Mouse (Mus musculus) forebrain, embryonic 14.5 days (tissue): ENCODE results near the gene Rad17. TPM values are rescaled to one million over a fixed set of nuclear protein-coding genes. Genes with fewer than 3 reads are reported as not detected.

Source experiments
- ATAC-seq: fragments of 200-750 bp; cut with Nextera tagmentation; 2 replicates; pipeline ENCODE4 v1.8.0; 2017; ENCODE audit warnings: mild to moderate bottlenecking, moderate library complexity
- DNase-seq: peaks from one replicate; pipeline ENCODE4 v3.0.0-alpha.2; 2015; ENCODE audit warnings: low spot score
- H3K27ac ChIP-seq: fragments of 300-500 bp; sonication (generic); 2 replicates; pipeline ENCODE4 v1.5.1; 2014; ENCODE audit warnings: low read depth, mild to moderate bottlenecking, control low read depth, low read length, moderate library complexity
- H3K27me3 ChIP-seq: fragments of 300-500 bp; sonication (generic); replicated peaks from 2 replicates; pipeline ENCODE4 v1.6.1; 2014; ENCODE audit warnings: low read length, control low read depth, mixed read lengths; ENCODE audit not compliant: control insufficient read depth, insufficient read depth
- H3K36me3 ChIP-seq: fragments of 300-500 bp; sonication (generic); 2 replicates; pipeline ENCODE4 v1.6.1; 2014; ENCODE audit warnings: low read length, control low read depth; ENCODE audit not compliant: control insufficient read depth, insufficient read depth
- H3K4me1 ChIP-seq: fragments of 300-500 bp; sonication (generic); 2 replicates; pipeline ENCODE4 v1.6.1; 2014; ENCODE audit warnings: antibody characterized with exemption, low read length, control low read depth; ENCODE audit not compliant: control insufficient read depth, insufficient read depth
- H3K4me2 ChIP-seq: fragments of 300-500 bp; sonication (generic); 2 replicates; pipeline ENCODE4 v1.6.1; 2014; ENCODE audit warnings: mild to moderate bottlenecking, control low read depth, low read length
- H3K4me3 ChIP-seq: fragments of 300-500 bp; sonication (generic); 2 replicates; pipeline ENCODE4 v1.5.1; 2014; ENCODE audit warnings: low read depth, low read length, control low read depth
- H3K9ac ChIP-seq: fragments of 300-500 bp; sonication (generic); 2 replicates; pipeline ENCODE4 v1.6.1; 2014; ENCODE audit warnings: mild to moderate bottlenecking, low read length, control low read depth, moderate library complexity
- H3K9me3 ChIP-seq: fragments of 300-500 bp; sonication (generic); replicated peaks from 2 replicates; pipeline ENCODE4 v1.6.1; 2016; ENCODE audit warnings: low read length, control low read depth, mixed read lengths; ENCODE audit not compliant: control insufficient read depth
- WGBS: fragments of 180-500 bp; shearing (Covaris S2); extraction: QIAGEN DNeasy Blood & Tissue Kit; methylation state at CpG from one replicate; pipeline ENCODE4 v1.1.7; 2014; 5-methylcytosine and 5-hydroxymethylcytosine counted together
- polyA plus RNA-seq: library from polyadenylated mRNA; unstranded; fragments of >200 nt; fragmentation: Nextera tagmentation; extraction: Ambion mirVana; gene quantifications from 2 replicates; pipeline ENCODE4 v1.2.1, GENCODE M21; 2014

Gene Rad17
- polyA plus RNA-seq, 1 experiment from 2014 or later = 24.0 TPM

DNA sequence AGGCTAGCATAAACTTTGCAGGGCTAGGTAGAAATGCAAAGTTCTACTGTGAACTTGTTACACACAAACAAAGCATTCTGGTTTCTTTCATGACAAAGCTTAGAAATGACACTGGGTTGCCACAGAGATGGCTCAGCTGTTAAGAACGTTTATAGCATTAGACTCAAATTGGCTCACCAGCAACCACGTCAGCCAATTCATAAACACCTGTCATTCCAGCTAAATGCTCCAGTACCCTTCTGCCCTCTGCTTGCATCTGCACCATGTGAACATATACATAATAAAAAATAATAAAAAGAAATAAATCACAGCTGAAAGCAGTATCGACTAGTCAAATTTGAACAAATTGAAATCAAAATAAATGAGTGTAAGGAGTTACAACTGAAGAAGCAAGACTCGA, 28.6 kb downstream of the Rad17 start:
- H3K4me2 ChIP-seq = no peak overlapping the region
- no peaks in the 10 kb centered on the region for H3K4me1 ChIP-seq
- H3K4me3 ChIP-seq = no peak overlapping the region
- no peaks in the 10 kb centered on the region for H3K9me3 ChIP-seq
- no peak overlapping the region for H3K27ac ChIP-seq
- H3K9ac ChIP-seq = no peak overlapping the region
- no peak for ATAC-seq
- WGBS = 87% methylated on average over 4 of the region's 4 CpGs
- no peaks in the 10 kb centered on the region; the same call in 1 of the 2 replicates for H3K27me3 ChIP-seq
- DNase-seq = no peak
- peaks cover 77% of the 10 kb centered on the region for H3K36me3 ChIP-seq

DNA sequence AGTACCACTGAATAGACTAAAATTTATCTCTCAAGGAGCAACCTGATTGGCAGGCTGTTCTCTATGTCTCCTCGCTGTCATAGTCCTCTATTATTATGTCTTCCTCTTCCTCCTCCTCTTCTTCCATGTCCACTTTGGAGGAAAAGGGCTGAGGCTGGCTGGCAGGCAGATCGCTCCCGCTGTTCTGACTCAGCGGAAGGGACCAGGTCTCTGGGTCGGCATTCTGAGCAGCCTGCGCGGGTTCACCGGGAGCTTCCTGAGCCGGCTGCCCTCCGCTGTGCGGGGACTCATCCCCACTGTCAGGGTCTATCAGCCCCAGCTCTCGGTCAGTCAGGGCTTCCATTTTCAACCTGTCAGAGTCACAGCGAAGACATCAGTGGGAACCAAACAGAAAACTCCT, 33.3 kb downstream of the Rad17 start:
- DNase-seq = no peak
- no peaks in the 10 kb centered on the region for H3K9me3 ChIP-seq
- no peak overlapping the region for H3K27ac ChIP-seq
- no peak overlapping the region for H3K9ac ChIP-seq
- H3K4me3 ChIP-seq = no peak overlapping the region
- peaks cover 4% of the 10 kb centered on the region for H3K27me3 ChIP-seq
- H3K4me2 ChIP-seq = no peak overlapping the region
- H3K4me1 ChIP-seq = no peaks in the 10 kb centered on the region
- ATAC-seq = no peak
- 85% methylated on average over 13 of the region's 13 CpGs for WGBS
- H3K36me3 ChIP-seq = peaks cover 43% of the 10 kb centered on the region

DNA sequence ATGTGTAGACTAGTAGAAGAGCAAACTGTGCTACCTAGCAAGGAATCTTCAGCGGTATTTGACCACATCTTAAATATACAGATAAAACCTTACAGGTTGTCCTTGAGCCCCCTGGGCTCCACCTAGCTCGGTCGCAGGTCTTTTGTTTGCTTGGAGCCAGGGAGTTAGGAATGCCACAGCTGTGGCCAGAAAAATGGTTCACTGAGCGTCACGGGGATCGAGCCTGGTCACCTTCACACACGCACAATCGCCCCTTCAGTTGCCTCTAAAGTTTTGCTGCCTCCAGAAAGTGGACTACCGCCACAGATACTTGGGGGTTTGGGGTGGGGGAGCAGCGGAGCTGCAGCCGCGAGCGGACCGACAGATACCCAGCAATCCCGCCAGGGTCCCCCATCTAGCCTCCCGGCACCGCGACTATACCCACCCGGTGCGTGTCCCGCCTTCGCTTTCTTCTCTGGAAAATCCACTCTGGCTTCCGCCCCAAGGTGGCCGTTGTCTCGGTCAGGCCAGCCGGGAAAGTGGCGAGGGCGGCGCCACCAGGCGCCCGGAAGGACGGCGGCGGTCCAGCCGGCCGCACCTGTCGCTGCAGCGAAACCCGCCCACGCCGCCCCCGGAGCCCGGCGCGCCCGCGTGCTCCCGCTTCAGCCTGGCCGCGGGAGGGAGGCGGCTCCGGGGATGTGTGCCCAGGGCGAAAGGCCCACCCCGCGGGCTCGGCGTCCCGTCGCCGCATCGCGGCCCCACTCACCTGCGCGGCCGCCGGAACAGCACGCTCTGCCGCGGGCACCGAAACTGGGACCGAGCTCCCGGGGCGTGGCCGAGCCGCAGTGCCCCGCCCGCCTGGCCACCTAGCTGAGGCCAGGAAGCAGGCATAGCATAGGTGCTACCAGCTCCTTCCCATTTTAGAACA, 34.4 kb downstream of the Rad17 start, which contains the start of gene Marveld2:
Gene Marveld2 (minus strand): TSS at position 791 of the 907 bp plus-strand sequence.
- peak within 1 kb of the TSS; percentile 69 for H3K9ac ChIP-seq
- H3K4me3 ChIP-seq = peak within 1 kb of the TSS; percentile 45
- peak within 1 kb of the TSS; percentile 92 for H3K4me2 ChIP-seq
- H3K36me3 ChIP-seq = peaks cover 31% of the 10 kb centered on the region
- no peaks in the 10 kb centered on the region for H3K9me3 ChIP-seq
- peak; percentile 12 for DNase-seq
- WGBS = 1% methylated on average over 68 of the region's 77 CpGs
- H3K27me3 ChIP-seq = peaks cover 4% of the 10 kb centered on the region
- peak; percentile 56 for ATAC-seq
- no peak within 1 kb of the TSS for H3K27ac ChIP-seq
- no peaks in the 10 kb centered on the region for H3K4me1 ChIP-seq

DNA sequence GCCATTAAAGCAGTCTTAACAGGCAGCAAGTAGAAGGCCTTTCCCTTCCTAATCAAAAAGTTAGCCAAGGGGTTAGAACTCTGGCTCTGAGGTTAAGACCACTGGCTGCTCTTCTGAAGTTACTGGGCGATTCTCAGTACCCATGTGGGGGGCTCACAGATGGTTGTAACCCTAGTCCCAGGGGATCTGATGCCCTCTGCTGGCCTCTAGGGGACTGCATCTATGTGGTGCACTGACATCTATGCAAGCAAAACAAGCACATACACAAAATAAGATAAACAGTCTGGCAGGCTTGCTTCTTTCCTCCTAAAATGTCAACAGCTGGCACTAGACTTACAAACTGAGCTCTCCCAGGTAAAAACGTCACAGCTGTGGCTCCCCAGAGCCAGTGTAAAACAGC, 37.9 kb downstream of the Rad17 start:
- Histone ChIP-seq H3K9me3 (no peaks in the 10 kb centered on the region), H3K4me2 (no peak overlapping the region), H3K9ac (no peak overlapping the region), H3K4me3 (no peak overlapping the region), H3K36me3 (peaks cover 7% of the 10 kb centered on the region; the same call in 1 of the 2 replicates), H3K4me1 (no peaks in the 10 kb centered on the region), H3K27ac (no peak overlapping the region), H3K27me3 (peaks cover 4% of the 10 kb centered on the region)
- WGBS = 67% methylated on average over 2 of the region's 2 CpGs
- ATAC-seq (no peak), DNase-seq (no peak)

DNA sequence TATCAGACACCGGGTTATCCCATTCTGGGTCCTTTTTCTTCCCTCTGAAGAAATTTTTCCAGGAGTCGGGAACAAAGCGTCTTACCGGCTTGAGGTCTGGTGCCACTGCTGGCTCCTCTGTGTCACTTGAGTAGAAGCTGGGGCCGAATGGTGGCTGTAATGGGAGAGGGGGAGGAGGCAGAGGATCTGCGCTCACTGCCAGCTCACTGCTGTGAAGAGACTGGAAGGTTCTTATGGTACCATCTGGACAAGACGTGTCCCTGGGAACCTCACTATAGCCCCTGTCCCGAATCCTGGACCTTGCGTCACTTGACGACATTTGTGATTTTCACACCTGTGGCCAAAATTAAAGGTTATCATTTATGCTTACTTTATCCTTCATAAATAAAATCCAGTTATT, 38.6 kb downstream of the Rad17 start:
- ATAC-seq (no peak), DNase-seq (no peak)

DNA sequence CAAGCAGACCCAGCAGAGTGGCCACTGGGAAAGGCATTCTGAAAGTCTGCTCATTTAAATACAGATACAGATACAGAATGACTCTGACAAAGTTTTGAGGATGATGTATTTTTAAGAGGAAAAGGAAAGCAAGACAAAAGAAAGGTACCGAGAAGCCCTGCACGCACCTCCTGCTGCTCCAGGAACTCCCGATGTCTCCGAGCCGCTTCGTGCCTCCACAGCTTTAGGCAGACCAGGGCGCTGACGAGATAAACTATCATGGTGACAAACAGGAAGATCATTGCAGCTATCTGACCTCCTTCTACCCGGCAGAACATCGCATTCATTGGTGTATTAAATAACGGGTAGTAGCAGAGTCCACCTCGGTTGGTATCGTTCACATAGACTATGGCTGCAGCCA, 39.6 kb downstream of the Rad17 start:
- Histone ChIP-seq H3K27me3 (peaks cover 1% of the 10 kb centered on the region; the same call in 1 of the 2 replicates), H3K4me1 (no peaks in the 10 kb centered on the region), H3K4me3 (no peak overlapping the region), H3K27ac (no peak overlapping the region), H3K36me3 (no peaks in the 10 kb centered on the region), H3K9me3 (no peaks in the 10 kb centered on the region), H3K9ac (no peak overlapping the region), H3K4me2 (no peak overlapping the region)
- WGBS = 93% methylated on average over 13 of the region's 13 CpGs
- DNase-seq = no peak
- ATAC-seq = no peak

More for the DNA sequence above, 38.6 kb downstream of the Rad17 start:
- no peaks in the 10 kb centered on the region for H3K9me3 ChIP-seq
- no peak overlapping the region for H3K9ac ChIP-seq
- no peak overlapping the region for H3K4me3 ChIP-seq
- H3K27ac ChIP-seq = no peak overlapping the region
- peaks cover under 1% of the 10 kb centered on the region; the same call in 1 of the 2 replicates for H3K36me3 ChIP-seq
- H3K27me3 ChIP-seq = peaks cover 4% of the 10 kb centered on the region; the same call in 1 of the 2 replicates
- H3K4me2 ChIP-seq = no peak overlapping the region
- H3K4me1 ChIP-seq = no peaks in the 10 kb centered on the region
- WGBS = 96% methylated on average over 10 of the region's 10 CpGs

DNA sequence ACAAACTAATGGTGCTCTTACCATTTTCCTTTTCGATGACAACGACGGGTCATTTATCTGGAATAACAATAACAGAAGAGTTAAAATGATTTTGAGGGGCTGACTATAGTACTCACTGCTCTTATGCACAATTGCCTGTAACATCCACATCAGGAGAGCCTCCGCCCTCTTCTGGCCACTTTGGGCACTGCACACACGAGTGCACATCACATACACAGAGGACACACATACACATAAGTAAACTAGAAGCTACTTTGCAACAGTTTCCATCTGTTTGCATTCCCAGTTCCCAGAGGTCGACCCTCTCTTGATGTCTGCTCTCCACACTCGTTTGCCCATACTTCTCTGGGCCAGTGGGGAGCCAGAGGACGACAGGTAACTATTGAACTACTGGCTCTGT, 43.1 kb downstream of the Rad17 start:
- Histone ChIP-seq H3K27me3 (no peaks in the 10 kb centered on the region), H3K4me3 (no peak overlapping the region), H3K9me3 (no peaks in the 10 kb centered on the region), H3K36me3 (no peaks in the 10 kb centered on the region), H3K9ac (no peak overlapping the region), H3K27ac (no peak overlapping the region), H3K4me1 (no peaks in the 10 kb centered on the region), H3K4me2 (no peak overlapping the region)
- DNase-seq (no peak), ATAC-seq (no peak)
- WGBS = 84% methylated on average over 8 of the region's 8 CpGs

DNA sequence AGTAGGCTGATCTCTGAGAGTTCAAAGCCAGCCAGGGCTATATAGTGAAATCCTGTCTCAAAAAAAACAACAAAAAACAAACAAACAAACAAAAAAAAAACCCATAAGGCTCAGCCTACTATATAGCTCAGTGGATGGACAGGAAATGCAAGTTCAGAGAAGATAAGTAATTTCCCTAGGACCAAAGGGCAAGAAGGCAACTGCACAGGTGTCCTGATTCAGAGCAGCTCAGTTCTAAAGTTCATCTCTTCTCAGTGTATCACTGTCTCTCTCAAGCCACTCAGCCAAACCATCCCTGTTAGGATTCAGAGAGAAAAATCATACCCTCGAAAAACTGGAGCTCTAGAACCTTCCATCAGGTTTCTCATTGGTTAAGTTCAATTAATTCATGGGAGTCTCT, 45.0 kb downstream of the Rad17 start:
- H3K27ac ChIP-seq = no peak overlapping the region
- no peaks in the 10 kb centered on the region for H3K9me3 ChIP-seq
- no peak overlapping the region for H3K4me2 ChIP-seq
- H3K27me3 ChIP-seq = no peaks in the 10 kb centered on the region
- H3K36me3 ChIP-seq = no peaks in the 10 kb centered on the region
- DNase-seq (no peak), ATAC-seq (no peak)
- H3K4me1 ChIP-seq = no peaks in the 10 kb centered on the region
- WGBS = 71% methylated on average over 1 of the region's 1 CpGs
- H3K9ac ChIP-seq = no peak overlapping the region
- no peak overlapping the region for H3K4me3 ChIP-seq

DNA sequence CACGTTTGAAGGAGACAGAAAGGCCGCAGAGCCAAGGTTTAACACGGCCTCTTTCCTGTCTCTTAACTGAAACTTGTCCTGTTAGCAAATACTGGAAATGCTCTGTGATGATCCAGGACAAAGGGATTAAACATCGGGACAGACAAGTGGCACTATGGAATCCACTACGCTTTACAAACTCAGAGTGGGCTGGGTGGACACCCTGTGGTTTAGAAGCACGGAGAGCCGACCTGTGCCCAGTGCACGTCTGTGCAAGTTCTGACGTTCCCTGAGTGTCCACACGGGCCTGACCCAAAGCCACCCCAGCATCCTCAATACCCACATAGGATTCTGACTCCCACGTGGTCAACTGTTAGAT, 47.1 kb downstream of the Rad17 start:
- no peaks in the 10 kb centered on the region for H3K4me1 ChIP-seq
- ATAC-seq = no peak
- no peak overlapping the region for H3K27ac ChIP-seq
- no peaks in the 10 kb centered on the region for H3K27me3 ChIP-seq
- no peaks in the 10 kb centered on the region for H3K9me3 ChIP-seq
- no peak overlapping the region for H3K4me3 ChIP-seq
- no peak for DNase-seq
- WGBS = 88% methylated on average over 11 of the region's 11 CpGs
- no peak overlapping the region for H3K9ac ChIP-seq
- no peak overlapping the region for H3K4me2 ChIP-seq
- H3K36me3 ChIP-seq = no peaks in the 10 kb centered on the region
